Mouse (Mus musculus) 3134 (cell line): ENCODE data around the gene Rnf152.

Source experiments
- DNase-seq: peaks from one replicate; pipeline ENCODE4 v3.0.0-alpha.2; 2011; ENCODE audit warnings: low spot score; ENCODE audit not compliant: insufficient read length; ENCODE audit errors: extremely low read depth

Gene Rnf152

GRCm38 (mm10) chr1:105314010-105314800 is 42.3 kb downstream of the Rnf152 start:
- no peak for DNase-seq

GRCm38 (mm10) chr1:105312601-105312901 is 44.0 kb downstream of the Rnf152 start:
- no peak for DNase-seq

GRCm38 (mm10) chr1:105311899-105312600 is 44.5 kb downstream of the Rnf152 start:
- DNase-seq, result no peak

GRCm38 (mm10) chr1:105302164-105302563 is 54.3 kb downstream of the Rnf152 start:
- DNase-seq, result no peak

- no peak for DNase-seq
Observed at GRCm38 (mm10) chr1:105301764-105302163, 54.7 kb downstream of the Rnf152 start.

- DNase-seq, result no peak
Observed at GRCm38 (mm10) chr1:105291859-105292258, 64.7 kb downstream of the Rnf152 start.

DNA sequence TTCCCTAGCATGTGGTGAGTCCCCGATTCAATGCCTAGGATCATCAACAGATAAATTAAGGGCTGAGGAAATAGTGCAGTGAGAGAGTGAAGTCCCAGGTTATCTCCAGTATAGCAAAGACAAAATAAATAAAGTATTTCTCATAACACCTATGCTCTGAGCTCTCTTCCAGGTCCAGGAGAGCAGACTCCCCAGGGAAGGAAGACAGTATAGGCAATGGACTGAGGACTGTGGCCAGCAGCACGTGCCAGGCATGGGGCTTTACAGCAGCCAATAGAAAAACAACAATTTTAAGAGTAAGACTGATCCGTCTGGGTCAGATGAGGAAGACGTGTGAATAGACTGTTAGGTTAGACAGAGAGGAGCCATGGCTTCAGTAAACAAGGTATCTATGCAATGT is 69.0 kb downstream of the Rnf152 start:
- no peak for DNase-seq

DNA sequence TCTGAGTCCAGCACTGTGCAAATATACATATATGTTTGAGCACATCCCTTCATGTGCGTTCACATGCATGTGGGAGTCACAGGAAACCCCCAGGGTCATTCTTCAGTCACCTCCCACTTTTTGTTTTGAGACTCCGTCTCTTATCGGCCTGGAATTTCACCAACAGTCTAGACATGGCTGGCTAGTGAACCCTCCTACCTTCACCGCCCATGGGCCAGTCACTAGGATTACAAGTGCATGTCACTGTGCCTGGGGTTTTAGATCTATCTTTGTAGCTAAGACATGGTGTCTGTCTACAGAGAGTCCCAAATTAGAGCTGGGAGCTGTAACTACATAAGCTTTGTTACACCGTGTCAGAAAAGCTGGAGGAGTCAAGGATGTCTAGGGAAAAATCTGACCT is 69.6 kb downstream of the Rnf152 start:
- DNase-seq, result no peak

DNA sequence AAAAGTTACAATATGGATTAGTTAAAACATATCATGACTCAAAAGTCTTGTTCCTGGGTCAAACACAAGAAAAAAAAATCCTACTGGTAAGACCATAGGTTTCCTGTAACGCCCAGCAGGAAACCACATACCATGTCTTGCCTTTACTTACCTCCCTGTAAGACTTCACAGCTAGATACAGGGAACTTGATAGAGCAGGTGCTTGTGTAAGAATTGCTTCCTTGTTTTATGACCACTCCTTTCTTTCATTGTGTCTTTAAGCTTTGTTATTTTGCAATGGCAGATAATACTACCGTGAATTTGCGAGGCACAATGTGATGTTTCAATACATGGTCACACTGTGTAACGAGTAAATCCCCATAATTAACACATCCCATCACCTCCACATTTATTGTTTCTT is 71.5 kb downstream of the Rnf152 start:
- DNase-seq, result no peak

DNA sequence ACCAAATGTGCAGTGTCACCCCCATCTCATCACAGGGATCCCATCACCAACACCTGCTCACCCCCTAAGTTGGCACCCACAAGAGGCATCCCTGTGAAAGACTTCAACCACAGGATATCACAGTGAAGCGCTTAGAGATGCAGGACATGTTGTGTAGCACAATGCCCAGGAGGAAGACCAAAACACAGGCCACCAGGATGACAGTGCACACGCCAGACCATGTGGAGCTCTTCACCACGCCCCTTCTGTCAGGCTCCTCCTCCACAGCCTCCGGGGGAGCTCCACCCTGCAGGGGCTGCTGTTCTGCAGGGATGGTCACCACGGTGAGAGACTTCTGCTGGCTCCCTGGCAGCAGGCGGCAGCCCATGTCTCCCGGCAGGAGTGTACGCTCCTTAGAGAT is 72.4 kb downstream of the Rnf152 start:
- DNase-seq, result no peak

DNA sequence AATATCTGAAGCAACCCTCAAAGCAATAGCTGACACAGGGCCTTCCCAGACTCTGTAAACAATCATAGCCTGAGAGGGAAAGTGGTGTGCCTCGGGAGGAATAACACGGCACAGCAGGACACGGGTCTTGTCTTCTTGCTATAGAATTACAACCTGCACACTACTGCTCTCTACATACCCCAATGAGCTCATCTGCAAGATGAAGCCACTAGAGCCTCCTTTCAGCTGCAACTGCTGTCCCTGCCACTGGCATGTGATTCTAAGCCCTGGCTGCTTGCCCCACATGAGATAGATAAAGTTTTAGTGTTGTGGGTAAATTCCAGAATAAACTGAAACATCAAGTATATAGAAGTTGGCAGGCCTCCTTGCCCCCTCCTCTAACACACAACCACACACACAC is 75.2 kb downstream of the Rnf152 start:
- DNase-seq, result no peak

GRCm38 (mm10) chr1:105280160-105280559 is 76.3 kb downstream of the Rnf152 start:
- DNase-seq, result no peak

DNA sequence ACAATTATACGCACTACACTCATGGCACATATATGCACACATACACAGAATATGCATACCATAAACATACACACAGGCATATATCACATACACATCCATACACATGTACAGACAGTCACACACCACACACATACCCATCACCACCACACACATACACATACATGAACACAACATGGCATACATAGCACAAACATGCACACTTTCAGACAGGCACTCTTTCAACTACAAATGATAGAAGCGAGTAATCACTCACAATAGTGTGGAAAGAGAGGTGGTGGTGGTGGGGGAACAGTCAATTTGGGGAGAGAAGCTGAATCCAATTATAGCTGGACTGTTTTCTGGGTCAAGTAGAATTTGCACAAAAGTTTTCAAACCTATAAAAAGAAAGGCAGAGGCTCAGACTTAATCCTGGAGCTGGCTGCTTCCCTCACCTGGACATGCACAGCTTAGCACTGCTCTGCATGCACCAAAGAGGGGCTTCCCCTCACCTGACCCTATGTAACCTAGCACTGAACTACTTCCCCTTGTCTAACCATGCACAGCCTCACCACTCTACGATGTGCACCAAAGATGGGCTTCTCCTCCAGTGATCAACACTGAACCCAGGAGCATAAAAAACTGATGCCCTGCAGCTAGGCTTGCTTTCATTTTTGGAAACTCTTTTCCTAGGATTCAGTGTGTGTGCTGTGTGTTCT is 81.9 kb downstream of the Rnf152 start:
- no peak for DNase-seq

GRCm38 (mm10) chr1:105271104-105271503 is 85.4 kb downstream of the Rnf152 start:
- DNase-seq, result no peak

GRCm38 (mm10) chr1:105263283-105264033 is 93.1 kb downstream of the Rnf152 start:
- no peak for DNase-seq

DNA sequence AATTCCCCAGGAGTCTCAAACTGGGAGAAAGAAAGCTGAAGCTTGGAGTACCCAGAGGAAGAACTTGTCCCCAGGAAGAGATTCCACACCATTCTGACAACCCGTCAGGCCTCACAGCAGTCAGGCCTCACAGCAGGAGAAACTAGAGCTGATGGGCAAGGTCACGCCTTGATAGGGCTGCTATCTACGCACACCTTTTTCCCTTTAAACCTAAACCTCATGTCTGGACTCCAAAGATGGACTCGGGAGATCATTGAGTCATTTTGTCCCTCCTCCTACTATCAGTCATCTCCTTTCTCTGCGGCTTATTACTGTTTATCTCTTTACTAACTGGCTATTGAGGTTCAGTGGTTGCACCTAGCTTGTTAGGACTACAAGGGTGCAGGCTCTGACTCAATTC is 96.3 kb downstream of the Rnf152 start:
- no peak for DNase-seq

GRCm38 (mm10) chr1:105257199-105257598 is 99.3 kb downstream of the Rnf152 start:
- no peak for DNase-seq

GRCm38 (mm10) chr1:105249190-105249589 is 107.3 kb downstream of the Rnf152 start:
- no peak for DNase-seq

DNA sequence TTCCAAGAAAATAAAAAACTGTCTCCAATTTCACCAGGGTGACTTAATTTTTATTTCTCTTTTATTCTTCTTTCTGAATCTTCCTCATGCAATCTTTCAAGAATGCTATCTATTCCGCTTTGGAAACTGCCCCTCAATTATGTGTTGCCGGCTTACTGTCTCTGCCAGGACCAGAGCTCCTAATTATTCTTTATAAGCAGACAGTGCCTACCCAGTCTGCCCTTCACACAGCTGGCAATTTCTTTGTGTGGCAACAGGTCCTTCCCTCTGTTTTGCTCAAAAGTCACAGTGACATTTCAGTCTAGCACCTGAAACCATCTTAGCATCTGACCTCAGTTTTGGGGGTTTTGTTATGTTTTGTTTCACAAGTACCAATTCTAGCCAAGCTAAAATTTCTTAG is 109.9 kb downstream of the Rnf152 start:
- DNase-seq, result no peak

GRCm38 (mm10) chr1:105246075-105246574 is 110.4 kb downstream of the Rnf152 start:
- DNase-seq, result no peak
